Mouse (Mus musculus): ENCODE measurements around the gene Pdgfa.

DNA sequence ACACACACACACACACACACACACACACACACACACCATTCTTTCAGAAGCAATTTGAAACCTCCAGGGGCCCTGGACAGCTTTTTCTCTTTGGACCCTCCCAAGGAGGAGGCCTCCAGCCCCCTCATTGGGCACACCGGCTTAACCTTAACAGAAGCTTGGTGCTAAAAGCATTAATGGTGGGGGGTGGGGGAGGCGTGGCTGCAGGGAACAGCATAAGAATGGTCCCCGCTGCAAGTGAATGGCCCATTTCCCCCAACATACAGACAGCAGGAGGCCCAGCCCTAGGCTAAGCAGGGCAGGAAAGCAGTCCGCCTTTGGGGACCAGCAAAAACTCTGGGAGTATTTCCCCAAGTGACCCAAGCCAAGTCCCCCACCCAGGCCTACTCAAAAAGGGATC lies 5.4 kb downstream of the Pdgfa start:
- TF ChIP-seq CTCF (IDR thresholded peaks at IDR 0.05; ENCODE audit: borderline replicate concordance, control insufficient read depth, extremely low read depth, insufficient read depth, low read length, poor library complexity) = no peak
- TF ChIP-seq POLR2A (IDR thresholded peaks at IDR 0.05; ENCODE audit: control insufficient read depth, extremely low read depth, insufficient read depth, low read length, poor library complexity) = no peak

Measured in thymus, adult 2 months (tissue).